Mouse (Mus musculus): ENCODE data around the gene Lsmem1.

Gene Lsmem1

DNA sequence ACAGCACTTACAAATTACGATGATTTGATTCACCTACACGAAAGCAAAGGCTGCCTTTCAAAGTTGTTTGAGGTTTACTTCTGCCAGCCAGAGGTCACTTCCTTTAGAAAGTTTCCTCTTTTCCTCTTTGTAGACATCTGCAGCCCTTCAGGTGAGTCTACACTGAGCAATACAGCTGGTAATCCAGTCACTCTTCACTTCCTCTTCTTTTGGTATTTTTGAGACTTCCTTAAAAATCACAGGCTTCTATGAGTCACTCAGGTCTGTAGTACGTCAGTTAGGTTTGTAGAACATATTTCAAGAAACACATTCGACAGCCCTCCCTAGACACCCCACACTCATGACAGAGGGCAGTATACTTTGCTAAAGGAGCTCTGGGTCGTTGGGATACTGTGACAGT is 58.6 kb downstream of the Lsmem1 start:
- no peak for DNase-seq (ENCODE audit: low read depth, low spot score)

DNA sequence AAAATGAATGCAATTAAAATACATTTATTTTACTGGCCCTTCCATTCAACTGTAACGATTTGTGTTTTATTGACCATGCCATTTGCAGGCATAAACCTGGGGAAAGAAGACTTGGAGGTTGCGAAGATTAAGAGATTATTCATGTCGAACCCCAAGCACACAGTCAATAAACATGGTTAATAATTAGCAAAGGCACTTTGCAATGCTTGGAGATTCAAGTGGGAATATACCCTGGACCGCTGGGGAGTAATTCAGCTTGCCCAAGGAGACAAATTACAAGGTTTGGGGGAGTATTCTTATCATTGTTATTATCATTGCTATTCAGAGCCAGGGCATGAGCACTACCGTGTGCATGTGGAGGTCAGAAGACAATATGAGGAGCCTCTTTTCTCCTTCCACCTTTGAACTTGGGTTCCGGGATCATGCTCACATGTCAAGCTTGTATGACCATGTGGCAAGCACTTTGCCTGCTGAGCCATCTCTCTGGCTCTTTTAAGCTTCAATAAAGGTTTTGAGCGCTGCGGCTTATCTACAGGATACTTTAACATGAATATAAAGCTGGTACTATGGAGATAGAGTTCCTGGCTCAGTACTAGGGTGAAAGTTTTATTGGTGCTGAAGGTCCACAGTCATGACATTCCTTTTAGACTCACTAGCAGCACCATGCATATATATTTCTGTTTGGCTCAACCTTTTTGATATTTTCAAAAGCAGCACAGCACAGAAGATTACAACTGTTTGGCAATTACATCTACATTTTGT is 59.6 kb downstream of the Lsmem1 start:
- no peak for DNase-seq (ENCODE audit: low read depth, low spot score)

DNA sequence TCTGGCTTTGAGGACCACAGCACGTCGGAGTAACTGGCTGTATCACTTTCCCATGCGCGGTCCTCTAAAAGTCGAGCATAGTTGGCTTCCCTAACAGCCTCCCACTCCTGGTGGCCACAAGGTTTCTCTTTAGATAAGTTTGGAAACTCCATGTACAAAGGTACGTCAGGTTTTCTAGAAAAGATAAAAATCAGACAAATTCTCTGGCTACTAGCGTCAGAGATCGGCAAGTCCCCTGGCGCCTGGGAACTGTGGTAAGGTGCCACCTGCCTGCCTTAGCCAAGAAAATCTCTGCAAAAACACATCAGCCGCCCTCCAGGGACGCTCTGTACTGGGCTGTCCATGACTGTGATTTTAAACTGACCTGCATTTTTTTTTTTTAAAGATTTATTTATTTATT is 64.8 kb downstream of the Lsmem1 start:
- peak; percentile 43 for DNase-seq (ENCODE audit: low read depth, low spot score)

DNA sequence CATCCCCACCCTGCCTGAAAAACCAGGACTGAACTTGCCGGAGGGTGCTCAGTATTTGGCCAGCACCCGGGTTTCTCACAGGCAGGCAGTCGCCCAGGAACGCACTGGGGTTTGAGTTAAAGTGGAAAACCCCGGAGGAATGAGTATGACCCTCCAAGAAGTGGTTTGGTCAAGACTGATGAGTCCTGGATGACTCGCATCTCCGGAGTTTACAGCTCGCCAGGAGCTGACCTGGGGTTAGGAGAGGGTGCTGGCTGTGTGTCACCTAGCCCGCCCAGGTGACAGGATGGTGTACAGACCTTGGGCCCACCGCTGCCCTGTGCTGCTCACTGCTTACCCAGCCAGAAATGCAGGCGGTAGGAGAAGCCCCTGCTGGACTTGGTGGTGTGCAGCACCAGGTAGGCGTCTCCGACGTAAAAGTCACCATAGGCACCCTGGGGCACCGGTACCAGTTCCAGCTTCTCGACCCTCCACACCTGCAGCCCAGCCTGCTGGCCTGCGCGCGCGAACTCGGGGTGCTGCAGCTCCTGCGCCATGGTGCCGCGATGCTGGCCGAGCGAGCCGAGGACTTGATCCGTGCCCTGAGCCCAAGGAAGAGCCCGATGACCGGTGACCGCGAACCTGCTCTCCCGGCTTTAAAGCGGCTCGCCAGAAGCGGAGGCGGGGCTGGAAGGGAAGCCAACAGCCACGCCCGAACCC is 65.6 kb downstream of the Lsmem1 start, which contains the start of gene Scin:
Scin (minus strand) TSS at position 656 of the 699 bp plus-strand sequence.
- DNase-seq (ENCODE audit: low read depth, low spot score) = peak; percentile 16

- DNase-seq (ENCODE audit: low read depth, low spot score) = no peak
Measured at GRCm38 (mm10) chr12:40133194-40133572, 66.1 kb downstream of the Lsmem1 start.
